Mouse (Mus musculus): ENCODE results near the gene Plvap.
A peak's percentile ranks its signal among the peaks of the same experiment; 100 is the strongest.

The Plvap gene

GRCm38 (mm10) chr8:71488454-71488853, 23.1 kb downstream of the Plvap start:
- peak; percentile 86 to 93 for DNase-seq (ENCODE audit: low read depth in 2 of 2, low spot score in 2 of 2)

- peak; percentile 61 to 70 for DNase-seq (ENCODE audit: low read depth in 2 of 2, low spot score in 2 of 2)
Observed at GRCm38 (mm10) chr8:71487691-71488445, 23.7 kb downstream of the Plvap start, which contains the start of gene Gtpbp3. TSS of gene Gtpbp3 (plus strand) at chr8:71488103.

- DNase-seq (ENCODE audit: low read depth in 2 of 2, low spot score in 2 of 2), result no peak
Observed at GRCm38 (mm10) chr8:71486136-71486529, 25.4 kb downstream of the Plvap start.

- DNase-seq (ENCODE audit: low read depth in 2 of 2, low spot score in 2 of 2), result peak; percentile 81
Observed at GRCm38 (mm10) chr8:71485142-71486135, 26.1 kb downstream of the Plvap start, which contains the start of gene Ano8. TSS of gene Ano8 (minus strand) at chr8:71485963.

GRCm38 (mm10) chr8:71484736-71485135, 26.8 kb downstream of the Plvap start:
- DNase-seq (ENCODE audit: low read depth in 2 of 2, low spot score in 2 of 2), result no peak

GRCm38 (mm10) chr8:71483932-71484331, 27.6 kb downstream of the Plvap start:
- DNase-seq (ENCODE audit: low read depth in 2 of 2, low spot score in 2 of 2), result peak in 1 of 2 experiments; percentile 29

- DNase-seq (ENCODE audit: low read depth in 2 of 2, low spot score in 2 of 2), result no peak
Observed at GRCm38 (mm10) chr8:71478943-71479342, 32.6 kb downstream of the Plvap start.

- no peak for DNase-seq (ENCODE audit: low read depth in 2 of 2, low spot score in 2 of 2)
Observed at GRCm38 (mm10) chr8:71477196-71477845, 34.2 kb downstream of the Plvap start.

- DNase-seq (ENCODE audit: low read depth in 2 of 2, low spot score in 2 of 2), result peak; percentile 53 to 55
Observed at GRCm38 (mm10) chr8:71476099-71476940, 35.2 kb downstream of the Plvap start.

- DNase-seq (ENCODE audit: low read depth in 2 of 2, low spot score in 2 of 2), result no peak
Observed at GRCm38 (mm10) chr8:71475702-71476075, 35.9 kb downstream of the Plvap start.

GRCm38 (mm10) chr8:71474785-71475701, 36.5 kb downstream of the Plvap start:
- no peak for DNase-seq (ENCODE audit: low read depth in 2 of 2, low spot score in 2 of 2)

- no peak for DNase-seq (ENCODE audit: low read depth in 2 of 2, low spot score in 2 of 2)
Observed at GRCm38 (mm10) chr8:71474344-71474743, 37.2 kb downstream of the Plvap start.

- no peak for DNase-seq (ENCODE audit: low read depth in 2 of 2, low spot score in 2 of 2)
Observed at GRCm38 (mm10) chr8:71472601-71473386, 38.8 kb downstream of the Plvap start.

- no peak for DNase-seq (ENCODE audit: low read depth in 2 of 2, low spot score in 2 of 2)
Observed at GRCm38 (mm10) chr8:71471861-71472260, 39.7 kb downstream of the Plvap start.

GRCm38 (mm10) chr8:71470913-71471255, 40.7 kb downstream of the Plvap start:
- DNase-seq (ENCODE audit: low read depth in 2 of 2, low spot score in 2 of 2), result no peak

GRCm38 (mm10) chr8:71470146-71470912, 41.2 kb downstream of the Plvap start:
- no peak for DNase-seq (ENCODE audit: low read depth in 2 of 2, low spot score in 2 of 2)

- peak in 1 of 2 experiments; percentile 35 for DNase-seq (ENCODE audit: low read depth in 2 of 2, low spot score in 2 of 2)
Observed at GRCm38 (mm10) chr8:71469411-71469810, 42.1 kb downstream of the Plvap start.

GRCm38 (mm10) chr8:71468916-71469315, 42.6 kb downstream of the Plvap start, which contains the start of gene Dda1:
TSS of gene Dda1 (plus strand) at chr8:71469199.
- DNase-seq (ENCODE audit: low read depth in 2 of 2, low spot score in 2 of 2), result peak; percentile 94 to 96
